Comparison of ENCODE assay signal across 8 mouse cellular contexts in the genomic region with DNA sequence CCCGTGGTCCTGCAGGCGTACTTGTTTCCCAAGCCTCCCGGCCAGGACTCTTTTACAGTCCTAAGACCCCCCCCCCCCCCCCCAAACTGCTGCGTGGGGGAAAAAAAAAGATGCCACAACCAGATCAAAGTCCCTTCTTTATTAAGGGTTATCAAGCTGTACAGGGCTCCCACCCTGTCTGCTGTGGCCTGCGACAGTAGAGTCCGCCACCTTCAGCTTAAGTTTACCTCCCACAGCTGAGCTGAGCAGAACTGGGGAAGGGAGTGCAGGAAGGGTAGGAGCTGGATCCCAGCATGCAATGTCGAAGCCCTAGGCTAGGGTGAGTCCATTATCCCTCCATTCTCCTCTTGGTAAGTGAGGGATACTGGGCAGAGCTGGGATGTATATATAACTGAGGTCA. TPM values are rescaled to one million over a fixed set of nuclear protein-coding genes. Genes with fewer than 3 reads are reported as not detected.
DNase-seq lines count a peak whose midpoint lies in the region; ATAC-seq and TF ChIP-seq lines count a peak whose summit lies in the region.

No protein-coding gene starts in this region.

- peaks cover 14% of the 10 kb centered on the region for H3K4me1 ChIP-seq in heart, embryonic 10.5 days
- peaks cover 4 to 5% of the 10 kb centered on the region in 2 experiments; a peak in 2 of 4 replicates for H3K4me1 ChIP-seq in ES-E14 (ENCODE audit: control insufficient read depth in 2 of 2, insufficient read depth in 2 of 2, low read length in 2 of 2, poor library complexity in 1 of 2)
- peaks cover 30% of the 10 kb centered on the region for H3K4me1 ChIP-seq in hindbrain, embryonic 13.5 days (replicated peaks)
- H3K4me1 ChIP-seq in midbrain, embryonic 11.5 days (ENCODE audit: control insufficient read depth, insufficient read depth, low read length), result peaks cover 16% of the 10 kb centered on the region

- peak overlapping the region; percentile 55; the same call in 1 of the 2 replicates for H3K9ac ChIP-seq in ES-E14 (ENCODE audit: insufficient read depth, low read depth, low read length, poor library complexity, severe bottlenecking)
- no peak overlapping the region for H3K9ac ChIP-seq in hindbrain, embryonic 13.5 days
- H3K9ac ChIP-seq in midbrain, embryonic 11.5 days (ENCODE audit: low read length), result 0 out of 2 replicates have a peak overlapping the region, but pooled peaks have one; percentile 30

- 34% methylated on average over 7 of the region's 7 CpGs for WGBS in heart, embryonic 10.5 days
- 49% methylated on average over 6 of the region's 7 CpGs for WGBS in hindbrain, embryonic 13.5 days
- WGBS in midbrain, embryonic 11.5 days, result 40% methylated on average over 7 of the region's 7 CpGs

- peak overlapping the region; percentile 100 for H3K4me2 ChIP-seq in hindbrain, embryonic 13.5 days
- H3K4me2 ChIP-seq in midbrain, embryonic 11.5 days, result peak overlapping the region; percentile 99

- in situ Hi-C loops in ES-E14 (cut with MboI; ENCODE audit: low sequenced_read_pairs in 2 of 2, unreplicated experiment in 2 of 2), result no loop called here

- peak overlapping the region; percentile 77 for H3K27ac ChIP-seq in heart, embryonic 10.5 days
- no peak overlapping the region for H3K27ac ChIP-seq in ES-E14 (ENCODE audit: insufficient read depth, low read depth, low read length, poor library complexity, severe bottlenecking)
- no peak overlapping the region for H3K27ac ChIP-seq in hindbrain, embryonic 13.5 days
- no peak overlapping the region for H3K27ac ChIP-seq in midbrain, embryonic 11.5 days (ENCODE audit: low read depth, low read length)

- ATAC-seq in hindbrain, embryonic 13.5 days (ENCODE audit: low FRiP score), result no peak
- no peak for ATAC-seq in midbrain, embryonic 11.5 days (ENCODE audit: low FRiP score)

- DNase-seq in heart, embryonic 10.5 days (ENCODE audit: low spot score), result no peak
- DNase-seq in heart, adult 9 months (ENCODE audit: low spot score in 2 of 2), result no peak
- DNase-seq in ES-E14 (ENCODE audit: low read depth, low spot score), result no peak
- DNase-seq in midbrain, embryonic 11.5 days (ENCODE audit: low spot score, missing footprints), result no peak
- no peak for DNase-seq in spleen, postnatal 10 days (ENCODE audit: low spot score in 2 of 2)
- no peak for DNase-seq in gastrocnemius, postnatal 25 days
- no peak for DNase-seq in urinary bladder, adult 2 months (ENCODE audit: low spot score)

- H3K9me3 ChIP-seq in heart, embryonic 10.5 days, result no peaks in the 10 kb centered on the region
- no peaks in the 10 kb centered on the region for H3K9me3 ChIP-seq in ES-E14 (ENCODE audit: control insufficient read depth, insufficient read depth, low read depth, low read length)
- H3K9me3 ChIP-seq in hindbrain, embryonic 13.5 days, result no peaks in the 10 kb centered on the region
- H3K9me3 ChIP-seq in midbrain, embryonic 11.5 days (ENCODE audit: control insufficient read depth, low read length), result no peaks in the 10 kb centered on the region

- no peaks in the 10 kb centered on the region for H3K27me3 ChIP-seq in heart, embryonic 10.5 days (ENCODE audit: insufficient read depth, poor library complexity, severe bottlenecking)
- no peaks in the 10 kb centered on the region for H3K27me3 ChIP-seq in hindbrain, embryonic 13.5 days
- no peaks in the 10 kb centered on the region for H3K27me3 ChIP-seq in midbrain, embryonic 11.5 days (ENCODE audit: control insufficient read depth, insufficient read depth, low read length)

- peaks cover 68% of the 10 kb centered on the region for H3K36me3 ChIP-seq in heart, embryonic 10.5 days
- peaks cover 4% of the 10 kb centered on the region; the same call in 1 of the 2 replicates for H3K36me3 ChIP-seq in ES-E14 (ENCODE audit: control insufficient read depth, insufficient read depth, low read length, poor library complexity, severe bottlenecking)
- H3K36me3 ChIP-seq in hindbrain, embryonic 13.5 days, result peaks cover 69% of the 10 kb centered on the region
- peaks cover 11% of the 10 kb centered on the region; the same call in 1 of the 2 replicates for H3K36me3 ChIP-seq in midbrain, embryonic 11.5 days (ENCODE audit: control insufficient read depth, insufficient read depth, low read length)

- peak overlapping the region; percentile 80 for H3K4me3 ChIP-seq in heart, embryonic 10.5 days
- peak overlapping the region in 1 of 2 experiments; percentile 81; a peak in 2 of 4 replicates for H3K4me3 ChIP-seq in ES-E14 (ENCODE audit: insufficient read depth in 1 of 2, low read depth in 1 of 2, low read length in 2 of 2, poor library complexity in 1 of 2, severe bottlenecking in 1 of 2)
- H3K4me3 ChIP-seq in hindbrain, embryonic 13.5 days, result peak overlapping the region; percentile 59
- peak overlapping the region; percentile 58 for H3K4me3 ChIP-seq in midbrain, embryonic 11.5 days (ENCODE audit: low read depth, low read length)

TF ChIP-seq in ES-E14, 5 proteins besides CTCF, POLR2A, EP300 and RAD21:
- TF ChIP-seq ZC3H11A (IDR thresholded peaks at IDR 0.05; ENCODE audit: borderline replicate concordance, low read depth, low read length) (no peak), MAFK (IDR thresholded peaks at IDR 0.05; ENCODE audit: insufficient read depth, low read depth, low read length) (no peak), CHD2 (IDR thresholded peaks at IDR 0.05; ENCODE audit: low read depth, low read length) (no peak), HCFC1 (IDR thresholded peaks at IDR 0.05; ENCODE audit: borderline replicate concordance, insufficient read depth, low read length) (no peak), ZNF384 (IDR thresholded peaks at IDR 0.05; ENCODE audit: low read depth, low read length) (no peak)

RNA-seq across cellular contexts. Expression of a gene that starts 0.5 kb away (rescaled TPM):
- 24.6 and 29.8 TPM in 2 replicates for polyA plus RNA-seq in heart, embryonic 10.5 days (2016; fragmentation: Nextera tagmentation; extraction: Ambion mirVana)
- 41.0 and 54.3 TPM in 2 replicates for total RNA-seq in ES-E14 (2012; rRNA removed)
- 38.4 and 40.3 TPM in 2 replicates for polyA plus RNA-seq in hindbrain, embryonic 13.5 days (2015; fragmentation: Nextera tagmentation; extraction: Ambion mirVana)
- polyA plus RNA-seq in midbrain, embryonic 11.5 days (2014; fragmentation: Nextera tagmentation; extraction: Ambion mirVana), result 25.3 and 29.2 TPM in 2 replicates
- total RNA-seq in gastrocnemius, postnatal 25 days (2021), result 10 to 100 TPM; 23.5 to 31.0 TPM
- polyA plus RNA-seq in urinary bladder, adult 2 months (2012; rRNA removed), result 11.2 and 13.4 TPM in 2 replicates

RNA-seq across cellular contexts. Expression of a gene that starts 11.2 kb away (rescaled TPM):
- 24.7 and 28.5 TPM in 2 replicates for polyA plus RNA-seq in heart, embryonic 10.5 days (2016; fragmentation: Nextera tagmentation; extraction: Ambion mirVana)
- total RNA-seq in ES-E14 (2012; rRNA removed), result 23.0 and 42.5 TPM in 2 replicates
- 23.4 and 24.5 TPM in 2 replicates for polyA plus RNA-seq in hindbrain, embryonic 13.5 days (2015; fragmentation: Nextera tagmentation; extraction: Ambion mirVana)
- polyA plus RNA-seq in midbrain, embryonic 11.5 days (2014; fragmentation: Nextera tagmentation; extraction: Ambion mirVana), result 14.3 and 14.4 TPM in 2 replicates
- total RNA-seq in gastrocnemius, postnatal 25 days (2021), result 1 to 10 TPM; 4.3 to 5.0 TPM
- 33.5 and 39.1 TPM in 2 replicates for polyA plus RNA-seq in urinary bladder, adult 2 months (2012; rRNA removed)

RNA-seq across cellular contexts. Expression of a gene that starts 11.3 kb away (rescaled TPM):
- polyA plus RNA-seq in heart, embryonic 10.5 days (2016; fragmentation: Nextera tagmentation; extraction: Ambion mirVana), result 27.5 and 36.0 TPM in 2 replicates
- total RNA-seq in ES-E14 (2012; rRNA removed), result 17.2 and 24.4 TPM in 2 replicates
- 44.7 and 47.7 TPM in 2 replicates for polyA plus RNA-seq in hindbrain, embryonic 13.5 days (2015; fragmentation: Nextera tagmentation; extraction: Ambion mirVana)
- 17.3 and 18.8 TPM in 2 replicates for polyA plus RNA-seq in midbrain, embryonic 11.5 days (2014; fragmentation: Nextera tagmentation; extraction: Ambion mirVana)
- total RNA-seq in gastrocnemius, postnatal 25 days (2021), result 10 to 100 TPM; 85.5 to 88.1 TPM
- polyA plus RNA-seq in urinary bladder, adult 2 months (2012; rRNA removed), result 30.4 and 36.3 TPM in 2 replicates

RNA-seq across cellular contexts. Expression of a gene that starts 12.3 kb away (rescaled TPM):
- 30.2 and 32.1 TPM in 2 replicates for polyA plus RNA-seq in heart, embryonic 10.5 days (2016; fragmentation: Nextera tagmentation; extraction: Ambion mirVana)
- 15.1 and 16.0 TPM in 2 replicates for total RNA-seq in ES-E14 (2012; rRNA removed)
- 40.8 and 43.2 TPM in 2 replicates for polyA plus RNA-seq in hindbrain, embryonic 13.5 days (2015; fragmentation: Nextera tagmentation; extraction: Ambion mirVana)
- polyA plus RNA-seq in midbrain, embryonic 11.5 days (2014; fragmentation: Nextera tagmentation; extraction: Ambion mirVana), result 30.1 and 33.6 TPM in 2 replicates
- 10 to 100 TPM; 12.8 to 16.8 TPM for total RNA-seq in gastrocnemius, postnatal 25 days (2021)
- 37.7 and 45.2 TPM in 2 replicates for polyA plus RNA-seq in urinary bladder, adult 2 months (2012; rRNA removed)

RNA-seq across cellular contexts. Expression of a gene that starts 29.9 kb away (rescaled TPM):
- 7.9 and 10.9 TPM in 2 replicates for polyA plus RNA-seq in heart, embryonic 10.5 days (2016; fragmentation: Nextera tagmentation; extraction: Ambion mirVana)
- 5.8 and 7.6 TPM in 2 replicates for total RNA-seq in ES-E14 (2012; rRNA removed)
- 19.9 and 22.5 TPM in 2 replicates for polyA plus RNA-seq in hindbrain, embryonic 13.5 days (2015; fragmentation: Nextera tagmentation; extraction: Ambion mirVana)
- 18.3 and 19.4 TPM in 2 replicates for polyA plus RNA-seq in midbrain, embryonic 11.5 days (2014; fragmentation: Nextera tagmentation; extraction: Ambion mirVana)
- total RNA-seq in gastrocnemius, postnatal 25 days (2021), result 1 to 10 TPM; 1.9 to 2.7 TPM
- 28.9 and 33.6 TPM in 2 replicates for polyA plus RNA-seq in urinary bladder, adult 2 months (2012; rRNA removed)
